Mouse (Mus musculus): ENCODE data around the gene Alox12.

DNA sequence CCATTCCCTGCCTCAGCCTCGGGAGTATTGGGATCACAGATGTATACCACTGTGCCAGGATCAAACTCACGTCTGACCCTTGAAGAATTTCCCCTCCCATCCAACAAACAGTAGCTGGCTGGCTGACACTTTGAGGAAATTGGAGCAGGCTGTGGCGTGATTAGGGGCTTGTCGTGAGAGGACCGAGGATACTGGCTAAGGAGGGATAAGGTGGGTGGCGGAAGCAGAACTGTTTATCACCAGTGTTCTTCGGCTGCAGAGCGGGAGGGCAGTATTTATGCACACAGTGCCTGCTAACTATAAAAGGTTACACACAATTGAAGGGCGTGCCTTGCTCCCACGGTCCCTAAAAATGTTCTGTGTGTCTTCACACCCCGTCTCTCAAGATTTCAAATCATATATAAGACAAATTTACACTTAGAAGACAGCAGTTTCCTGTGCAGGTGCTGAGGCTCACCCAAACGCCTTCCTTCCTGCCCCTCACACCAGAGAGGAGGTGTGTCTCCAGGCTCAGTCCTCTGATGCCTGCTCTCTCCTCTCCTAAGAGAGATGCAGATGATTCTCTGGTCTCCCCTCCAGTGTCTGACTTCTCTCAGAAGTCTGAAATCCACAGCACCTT is 42.8 kb upstream of the Alox12 start:
- TF ChIP-seq CTCF (IDR thresholded peaks at IDR 0.05; ENCODE audit: low read depth, low read length) (no peak), POLR2A (IDR thresholded peaks at IDR 0.05; ENCODE audit: borderline replicate concordance, low read depth, low read length) (no peak)

Measured in bone marrow macrophage, adult 2 months (primary cell).